Mouse (Mus musculus): ENCODE measurements around the gene Srp54c.

Srp54c gene

DNA sequence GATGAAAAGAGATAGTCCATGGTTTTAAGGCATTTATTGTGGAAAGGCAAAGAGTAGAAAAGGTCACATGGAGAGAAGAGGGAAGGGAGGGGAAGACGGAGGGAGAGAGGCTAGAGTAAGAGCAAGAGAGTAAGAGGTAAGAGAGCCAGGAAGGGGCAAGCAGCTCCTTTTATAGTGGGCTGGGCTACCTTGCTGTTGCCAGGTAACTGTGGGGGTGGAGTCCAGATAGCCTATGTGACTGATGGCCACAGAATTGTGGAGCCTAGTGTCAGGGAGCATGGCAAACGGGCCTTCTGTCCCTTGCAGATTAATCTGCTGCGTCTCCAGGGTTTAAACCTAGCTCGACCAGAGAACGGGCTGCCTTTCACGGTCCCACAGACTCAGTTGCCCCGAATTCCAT is 81.9 kb downstream of the Srp54c start:
- no peak for DNase-seq (ENCODE audit: low spot score in 2 of 2)
